Mouse (Mus musculus): ENCODE measurements around the gene Plgrkt. TPM values are rescaled to one million over a fixed set of nuclear protein-coding genes. Genes with fewer than 3 reads are reported as not detected.

Gene Plgrkt
- polyA plus RNA-seq, 1 experiment from 2014 or later: 68.1 TPM

GRCm38 (mm10) chr19:29373438-29373837 lies 6.2 kb upstream of the Plgrkt start:
- no peaks in the 10 kb centered on the region for H3K9me3 ChIP-seq (ENCODE audit: control insufficient read depth, low read depth, low read length)
- no peak overlapping the region for H3K9ac ChIP-seq (replicated peaks; ENCODE audit: low read depth, low read length)
- H3K36me3 ChIP-seq (ENCODE audit: control insufficient read depth, insufficient read depth, low read length): no peaks in the 10 kb centered on the region
- no peak for ATAC-seq (ENCODE audit: insufficient number of reproducible peaks, insufficient read depth, low FRiP score, low read depth)
- no peaks in the 10 kb centered on the region for H3K27me3 ChIP-seq (ENCODE audit: control insufficient read depth, insufficient read depth, low read length)
- no peaks in the 10 kb centered on the region for H3K4me1 ChIP-seq (ENCODE audit: control insufficient read depth, insufficient read depth, low read length)
- H3K27ac ChIP-seq (ENCODE audit: low read length): no peak overlapping the region
- 47% methylated on average over 11 of the region's 11 CpGs for WGBS
- no peak overlapping the region for H3K4me3 ChIP-seq (ENCODE audit: low read depth, low read length)
- no peak overlapping the region for H3K4me2 ChIP-seq (replicated peaks; ENCODE audit: low read depth, low read length)

- Histone ChIP-seq H3K36me3 (ENCODE audit: control insufficient read depth, insufficient read depth, low read length) (no peaks in the 10 kb centered on the region), H3K4me2 (replicated peaks; ENCODE audit: low read depth, low read length) (no peak overlapping the region), H3K27me3 (ENCODE audit: control insufficient read depth, insufficient read depth, low read length) (no peaks in the 10 kb centered on the region), H3K27ac (ENCODE audit: low read length) (no peak overlapping the region), H3K4me3 (ENCODE audit: low read depth, low read length) (no peak overlapping the region), H3K9ac (replicated peaks; ENCODE audit: low read depth, low read length) (no peak overlapping the region), H3K4me1 (ENCODE audit: control insufficient read depth, insufficient read depth, low read length) (no peaks in the 10 kb centered on the region), H3K9me3 (ENCODE audit: control insufficient read depth, low read depth, low read length) (no peaks in the 10 kb centered on the region)
- 85% methylated on average over 3 of the region's 3 CpGs for WGBS
- no peak for ATAC-seq (ENCODE audit: insufficient number of reproducible peaks, insufficient read depth, low FRiP score, low read depth)
Measured at GRCm38 (mm10) chr19:29372621-29373020, 5.4 kb upstream of the Plgrkt start.

- peak overlapping the region; percentile 20 for H3K4me2 ChIP-seq (replicated peaks; ENCODE audit: low read depth, low read length)
- WGBS: 38% methylated on average over 4 of the region's 4 CpGs
- ATAC-seq (ENCODE audit: insufficient number of reproducible peaks, insufficient read depth, low FRiP score, low read depth): peak; percentile 37; the same call in 1 of the 2 replicates
- 0 out of 2 replicates have a peak overlapping the region, but pooled peaks have one; percentile 29 for H3K27ac ChIP-seq (ENCODE audit: low read length)
- no peaks in the 10 kb centered on the region for H3K36me3 ChIP-seq (ENCODE audit: control insufficient read depth, insufficient read depth, low read length)
- no peak overlapping the region for H3K9ac ChIP-seq (replicated peaks; ENCODE audit: low read depth, low read length)
- H3K4me1 ChIP-seq (ENCODE audit: control insufficient read depth, insufficient read depth, low read length): no peaks in the 10 kb centered on the region
- H3K27me3 ChIP-seq (ENCODE audit: control insufficient read depth, insufficient read depth, low read length): no peaks in the 10 kb centered on the region
- H3K9me3 ChIP-seq (ENCODE audit: control insufficient read depth, low read depth, low read length): no peaks in the 10 kb centered on the region
- H3K4me3 ChIP-seq (ENCODE audit: low read depth, low read length): no peak overlapping the region
Measured at GRCm38 (mm10) chr19:29372138-29372537, 4.9 kb upstream of the Plgrkt start.

- no peak for ATAC-seq (ENCODE audit: insufficient number of reproducible peaks, insufficient read depth, low FRiP score, low read depth)
- H3K4me1 ChIP-seq (ENCODE audit: control insufficient read depth, insufficient read depth, low read length): no peaks in the 10 kb centered on the region
- no peaks in the 10 kb centered on the region for H3K36me3 ChIP-seq (ENCODE audit: control insufficient read depth, insufficient read depth, low read length)
- H3K4me3 ChIP-seq (ENCODE audit: low read depth, low read length): no peak overlapping the region
- H3K27ac ChIP-seq (ENCODE audit: low read length): 0 out of 2 replicates have a peak overlapping the region, but pooled peaks have one; percentile 29
- no peaks in the 10 kb centered on the region for H3K27me3 ChIP-seq (ENCODE audit: control insufficient read depth, insufficient read depth, low read length)
- no peak overlapping the region for H3K9ac ChIP-seq (replicated peaks; ENCODE audit: low read depth, low read length)
- no peaks in the 10 kb centered on the region for H3K9me3 ChIP-seq (ENCODE audit: control insufficient read depth, low read depth, low read length)
- WGBS: 46% methylated on average over 18 of the region's 18 CpGs
- H3K4me2 ChIP-seq (replicated peaks; ENCODE audit: low read depth, low read length): peak overlapping the region; percentile 20
Measured at GRCm38 (mm10) chr19:29371284-29372081, 4.3 kb upstream of the Plgrkt start.

- 81% methylated on average over 7 of the region's 7 CpGs for WGBS
- Histone ChIP-seq H3K27me3 (ENCODE audit: control insufficient read depth, insufficient read depth, low read length) (no peaks in the 10 kb centered on the region), H3K4me1 (ENCODE audit: control insufficient read depth, insufficient read depth, low read length) (no peaks in the 10 kb centered on the region), H3K4me2 (replicated peaks; ENCODE audit: low read depth, low read length) (no peak overlapping the region), H3K9ac (replicated peaks; ENCODE audit: low read depth, low read length) (no peak overlapping the region), H3K27ac (ENCODE audit: low read length) (no peak overlapping the region), H3K36me3 (ENCODE audit: control insufficient read depth, insufficient read depth, low read length) (no peaks in the 10 kb centered on the region), H3K9me3 (ENCODE audit: control insufficient read depth, low read depth, low read length) (no peaks in the 10 kb centered on the region), H3K4me3 (ENCODE audit: low read depth, low read length) (no peak overlapping the region)
- no peak for ATAC-seq (ENCODE audit: insufficient number of reproducible peaks, insufficient read depth, low FRiP score, low read depth)
Measured at GRCm38 (mm10) chr19:29370545-29371283, 3.5 kb upstream of the Plgrkt start.

GRCm38 (mm10) chr19:29370112-29370511 lies 2.9 kb upstream of the Plgrkt start:
- ATAC-seq (ENCODE audit: insufficient number of reproducible peaks, insufficient read depth, low FRiP score, low read depth): no peak
- Histone ChIP-seq H3K27me3 (ENCODE audit: control insufficient read depth, insufficient read depth, low read length) (no peaks in the 10 kb centered on the region), H3K36me3 (ENCODE audit: control insufficient read depth, insufficient read depth, low read length) (no peaks in the 10 kb centered on the region), H3K9me3 (ENCODE audit: control insufficient read depth, low read depth, low read length) (no peaks in the 10 kb centered on the region), H3K4me2 (replicated peaks; ENCODE audit: low read depth, low read length) (no peak overlapping the region), H3K4me3 (ENCODE audit: low read depth, low read length) (no peak overlapping the region), H3K9ac (replicated peaks; ENCODE audit: low read depth, low read length) (no peak overlapping the region), H3K4me1 (ENCODE audit: control insufficient read depth, insufficient read depth, low read length) (no peaks in the 10 kb centered on the region), H3K27ac (ENCODE audit: low read length) (no peak overlapping the region)
- 64% methylated on average over 12 of the region's 12 CpGs for WGBS

- Histone ChIP-seq H3K4me3 (ENCODE audit: low read depth, low read length) (no peak overlapping the region), H3K4me2 (replicated peaks; ENCODE audit: low read depth, low read length) (no peak overlapping the region), H3K27me3 (ENCODE audit: control insufficient read depth, insufficient read depth, low read length) (no peaks in the 10 kb centered on the region), H3K9me3 (ENCODE audit: control insufficient read depth, low read depth, low read length) (no peaks in the 10 kb centered on the region), H3K9ac (replicated peaks; ENCODE audit: low read depth, low read length) (no peak overlapping the region), H3K4me1 (ENCODE audit: control insufficient read depth, insufficient read depth, low read length) (no peaks in the 10 kb centered on the region), H3K36me3 (ENCODE audit: control insufficient read depth, insufficient read depth, low read length) (no peaks in the 10 kb centered on the region), H3K27ac (ENCODE audit: low read length) (no peak overlapping the region)
- 86% methylated on average over 3 of the region's 3 CpGs for WGBS
- no peak for ATAC-seq (ENCODE audit: insufficient number of reproducible peaks, insufficient read depth, low FRiP score, low read depth)
Measured at GRCm38 (mm10) chr19:29368671-29369309, 1.6 kb upstream of the Plgrkt start.

- no peak overlapping the region for H3K4me3 ChIP-seq (ENCODE audit: low read depth, low read length)
- H3K4me1 ChIP-seq (ENCODE audit: control insufficient read depth, insufficient read depth, low read length): no peaks in the 10 kb centered on the region
- H3K36me3 ChIP-seq (ENCODE audit: control insufficient read depth, insufficient read depth, low read length): no peaks in the 10 kb centered on the region
- 88% methylated on average over 2 of the region's 2 CpGs for WGBS
- H3K27me3 ChIP-seq (ENCODE audit: control insufficient read depth, insufficient read depth, low read length): no peaks in the 10 kb centered on the region
- H3K27ac ChIP-seq (ENCODE audit: low read length): no peak overlapping the region
- no peak overlapping the region for H3K4me2 ChIP-seq (replicated peaks; ENCODE audit: low read depth, low read length)
- ATAC-seq (ENCODE audit: insufficient number of reproducible peaks, insufficient read depth, low FRiP score, low read depth): no peak
- no peaks in the 10 kb centered on the region for H3K9me3 ChIP-seq (ENCODE audit: control insufficient read depth, low read depth, low read length)
- no peak overlapping the region for H3K9ac ChIP-seq (replicated peaks; ENCODE audit: low read depth, low read length)
Measured at GRCm38 (mm10) chr19:29368041-29368440, 851 bp upstream of the Plgrkt start.

All from stomach, embryonic 14.5 days (tissue).